Mouse (Mus musculus) right cerebral cortex, postnatal 25 days (tissue): ENCODE results near the gene Paf1.

ENCODE experiments used
- DNase-seq: peaks from one replicate; pipeline ENCODE4 v3.0.0; 2022

The Paf1 gene

DNA sequence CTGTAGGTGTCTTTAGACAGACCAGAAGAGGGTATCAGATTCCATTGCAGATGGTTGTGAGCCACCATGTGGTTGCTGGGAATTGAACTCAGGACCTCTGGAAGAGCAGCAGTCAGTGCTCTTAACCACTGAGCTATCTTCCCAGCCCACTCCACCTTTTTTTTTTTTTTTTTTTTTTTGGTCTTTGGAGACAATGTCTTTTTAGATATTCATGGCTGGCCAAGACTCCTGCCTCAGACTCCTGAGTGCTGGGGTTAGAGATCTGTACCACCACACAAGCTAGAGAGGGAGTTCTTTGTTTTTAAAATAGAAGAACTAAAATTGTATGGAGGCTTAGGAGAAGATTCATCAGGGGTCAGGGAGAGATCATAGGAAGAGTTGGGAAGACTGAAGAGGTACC lies 45.2 kb downstream of the Paf1 start:
- DNase-seq: no peak

- DNase-seq: no peak
These were observed 46.0 kb downstream of the Paf1 start for GRCm38 (mm10) chr7:28438771-28439170.

DNA sequence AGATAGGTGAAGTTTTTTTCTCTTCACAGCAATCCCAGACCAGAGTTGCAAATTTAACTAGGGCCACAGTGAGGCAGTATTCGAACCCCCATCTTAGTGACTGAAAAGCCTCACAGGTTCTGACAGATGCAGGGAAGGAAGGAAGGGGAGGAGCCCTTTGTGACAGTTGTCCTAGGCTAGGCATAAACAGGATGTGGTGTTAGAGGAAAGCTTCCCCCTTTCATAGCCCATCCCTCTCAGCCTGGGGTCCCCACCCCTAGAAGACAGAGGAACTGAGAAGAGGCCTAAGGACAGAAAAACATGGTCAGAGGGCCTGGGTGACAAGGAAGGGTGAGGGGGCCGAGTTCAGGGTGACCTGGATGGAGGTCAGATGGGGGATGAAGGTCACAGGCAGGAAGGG lies 48.0 kb downstream of the Paf1 start:
- DNase-seq: no peak

GRCm38 (mm10) chr7:28441776-28442485 lies 49.2 kb downstream of the Paf1 start:
- DNase-seq: no peak

- no peak for DNase-seq
These were observed 49.9 kb downstream of the Paf1 start for GRCm38 (mm10) chr7:28442688-28443087.

GRCm38 (mm10) chr7:28444344-28444974 lies 51.7 kb downstream of the Paf1 start:
- DNase-seq: no peak

GRCm38 (mm10) chr7:28446446-28446845 lies 53.7 kb downstream of the Paf1 start:
- peak; percentile 63 for DNase-seq

- DNase-seq: no peak
These were observed 54.5 kb downstream of the Paf1 start for GRCm38 (mm10) chr7:28447101-28447830.

- no peak for DNase-seq
These were observed 55.4 kb downstream of the Paf1 start for GRCm38 (mm10) chr7:28447865-28448820.
